Mouse (Mus musculus) megakaryocyte-erythroid progenitor cell, adult 5 weeks (primary cell): ENCODE measurements around the gene Bcorl1. TPM values are rescaled to one million over a fixed set of nuclear protein-coding genes. Genes with fewer than 3 reads are reported as not detected.

ENCODE experiments used
- polyA plus RNA-seq: library from polyadenylated mRNA; stranded (reverse); fragments of >175 nt; gene quantifications from 2 replicates; pipeline ENCODE4 v1.2.3, GENCODE M21; 2012

Gene Bcorl1
- polyA plus RNA-seq: 8.8 and 11.7 TPM in 2 replicates

GRCm38 (mm10) chrX:48341141-48341540, at the start of gene Bcorl1:
Gene Bcorl1 (plus strand): TSS chrX:48341358.

Other genes starting within 250 kb of the Bcorl1 start
- gene Xpnpep2, start 232.6 kb upstream of the Bcorl1 start, polyA plus RNA-seq: not detected in 2 replicates
- 43.3 and 51.0 TPM in 2 replicates for gene Sash3, start 194.9 kb upstream of the Bcorl1 start, polyA plus RNA-seq
- 5.4 and 7.2 TPM in 2 replicates for gene Zdhhc9, start 132.5 kb upstream of the Bcorl1 start, polyA plus RNA-seq
- gene Utp14a, start 84.5 kb upstream of the Bcorl1 start, polyA plus RNA-seq: 10.4 and 11.7 TPM in 2 replicates
- gene Elf4, start 121.8 kb downstream of the Bcorl1 start, polyA plus RNA-seq: 19.9 TPM in 2 replicates
- 4.5 and 6.4 TPM in 2 replicates for gene Aifm1, start 172.2 kb downstream of the Bcorl1 start, polyA plus RNA-seq
- 0.24 TPM in 2 replicates for gene Rab33a, start 177.9 kb downstream of the Bcorl1 start, polyA plus RNA-seq